Mouse (Mus musculus) embryonic fibroblast, embryonic 13.5 days (primary cell): ENCODE measurements around the gene C2cd5.

ENCODE experiments used
- CTCF ChIP-seq: IDR thresholded peaks from 2 replicates; pipeline ENCODE4 v1.5.1; 2011; ENCODE audit warnings: mild to moderate bottlenecking, control low read depth, low read length, moderate library complexity, borderline replicate concordance; ENCODE audit not compliant: insufficient read depth
- POLR2A ChIP-seq: IDR thresholded peaks from 2 replicates; pipeline ENCODE4 v1.6.1; 2011; ENCODE audit warnings: low read depth, mild to moderate bottlenecking, control low read depth, low read length, moderate library complexity

DNA sequence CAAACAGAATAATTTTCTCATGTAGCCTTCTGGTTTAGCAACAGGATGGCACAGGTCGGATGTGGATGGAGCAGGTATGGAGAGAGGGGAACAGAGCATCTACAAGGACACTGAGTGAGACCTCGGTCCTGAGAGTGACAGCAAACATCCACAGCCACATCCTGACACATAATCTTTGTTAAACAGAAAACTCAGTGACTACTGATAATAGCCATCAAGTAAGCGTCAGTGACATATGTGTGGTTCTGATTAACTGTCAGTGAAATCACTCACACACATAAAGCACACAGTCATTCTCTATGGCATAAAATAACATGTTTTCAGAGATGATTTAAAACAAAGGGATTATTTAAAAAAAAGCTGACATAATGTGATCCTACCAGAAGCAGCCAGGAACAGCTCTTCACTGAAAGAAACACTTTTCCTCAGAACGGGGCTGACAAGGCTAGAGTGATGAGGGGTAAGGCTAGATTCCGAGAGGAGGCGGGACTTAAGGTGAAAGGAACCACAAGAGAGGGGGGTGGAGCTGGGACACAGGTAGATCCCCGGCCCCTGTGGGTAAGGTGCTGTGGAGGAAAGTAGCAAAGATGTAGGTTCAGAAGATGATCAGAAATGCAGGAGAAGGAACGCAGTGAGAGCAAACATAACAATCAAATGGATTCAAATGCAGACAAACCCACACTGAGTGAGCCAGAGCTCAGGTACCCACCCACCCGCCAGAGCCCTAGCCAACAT, 31.6 kb downstream of the C2cd5 start:
- no peak for TF ChIP-seq CTCF
- no peak for TF ChIP-seq POLR2A
